Mouse (Mus musculus): Measurements from ENCODE around the gene Zbed4. TPM values are rescaled to one million over a fixed set of nuclear protein-coding genes. Genes with fewer than 3 reads are reported as not detected.
"Not testable (repeated sequence)": the region's sequence is repeated elsewhere in the genome, so short reads cannot be mapped to it uniquely, and the experiment has no call there.

Zbed4 gene
- total and polyA plus RNA-seq, 2 experiments from 2014 or later = 4.5 to 20.7 TPM

DNA sequence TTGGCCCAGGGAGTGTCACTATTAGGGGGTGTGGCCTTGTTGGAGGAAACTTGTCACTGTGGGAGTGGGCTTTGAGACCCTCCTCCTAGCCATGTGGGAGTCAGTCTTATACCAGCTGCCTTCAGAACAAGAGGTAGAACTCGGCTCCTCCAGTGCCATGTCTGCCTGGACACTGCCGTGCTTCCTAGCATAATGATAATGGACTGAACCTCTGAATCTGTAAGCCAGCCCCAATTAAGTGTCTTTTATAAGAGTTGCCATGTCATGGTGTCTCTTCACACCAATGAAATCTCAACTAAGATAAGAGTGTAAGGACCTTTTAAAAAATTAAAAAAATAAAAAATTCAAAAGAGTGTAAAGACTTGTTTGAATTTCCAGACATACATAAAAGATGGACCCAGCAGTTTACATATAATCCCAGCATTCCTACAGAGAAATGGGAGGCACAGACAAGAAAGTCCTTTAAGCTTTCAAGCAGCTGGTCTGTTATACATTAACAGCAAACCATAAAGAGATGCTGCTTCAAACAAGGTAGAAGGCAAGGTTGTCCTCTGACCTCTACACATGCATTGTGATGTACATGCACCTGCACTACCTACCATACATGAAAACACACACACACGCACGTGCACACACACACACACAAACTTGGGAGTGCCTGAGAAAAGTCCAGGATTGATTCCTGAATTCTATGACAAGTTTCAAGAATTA, 40.8 kb downstream of the Zbed4 start:
- H3K4me2 ChIP-seq (ENCODE audit: low read depth, low read length, poor library complexity, severe bottlenecking) = no peak overlapping the region
- H3K27ac ChIP-seq (ENCODE audit: low read depth, low read length) = no peak overlapping the region
- no peak for TF ChIP-seq CTCF (IDR thresholded peaks at IDR 0.05)
- 81% methylated on average over 4 of the region's 4 CpGs for whole genome bisulfite sequencing
- ATAC-seq (ENCODE audit: low FRiP score) = no peak
- no peaks in the 10 kb centered on the region for H3K36me3 ChIP-seq (ENCODE audit: insufficient read depth, low read length)
- H3K27me3 ChIP-seq (ENCODE audit: insufficient read depth, low read length) = no peaks in the 10 kb centered on the region
- no peak for DNase-seq (ENCODE audit: low spot score)
- no peak overlapping the region for H3K9ac ChIP-seq (replicated peaks; ENCODE audit: low read length, poor library complexity, severe bottlenecking)
- H3K9me3 ChIP-seq (ENCODE audit: low read length) = no peaks in the 10 kb centered on the region
- no peaks in the 10 kb centered on the region for H3K4me1 ChIP-seq (ENCODE audit: insufficient read depth, low read length)
- no peak overlapping the region for H3K4me3 ChIP-seq (ENCODE audit: low read depth, low read length)

DNA sequence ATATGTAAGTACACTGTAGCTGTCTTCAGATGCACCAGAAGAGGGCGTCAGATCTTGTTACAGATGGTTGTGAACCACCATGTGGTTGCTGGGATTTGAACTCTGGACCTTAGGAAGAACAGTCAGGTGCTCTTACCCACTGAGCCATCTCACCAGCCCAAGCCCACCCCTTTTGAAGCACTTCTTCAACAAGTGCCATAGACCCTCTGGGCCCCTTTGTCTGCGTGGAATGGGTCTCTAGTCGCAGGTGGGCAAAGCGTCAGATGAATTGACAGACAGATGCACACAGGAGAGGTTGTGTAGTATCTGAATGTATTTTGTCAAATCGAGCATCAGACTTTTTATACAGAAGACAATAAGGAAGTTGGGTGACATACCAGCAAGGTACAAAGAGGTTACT, 43.3 kb downstream of the Zbed4 start:
- H3K9me3 ChIP-seq (ENCODE audit: low read length); H3K9ac ChIP-seq (replicated peaks; ENCODE audit: low read length, poor library complexity, severe bottlenecking); H3K4me3 ChIP-seq (ENCODE audit: low read depth, low read length); H3K4me1 ChIP-seq (ENCODE audit: insufficient read depth, low read length); DNase-seq (ENCODE audit: low spot score); H3K27me3 ChIP-seq (ENCODE audit: insufficient read depth, low read length); H3K4me2 ChIP-seq (ENCODE audit: low read depth, low read length, poor library complexity, severe bottlenecking); H3K36me3 ChIP-seq (ENCODE audit: insufficient read depth, low read length); H3K27ac ChIP-seq (ENCODE audit: low read depth, low read length); ATAC-seq (ENCODE audit: low FRiP score): not testable (repeated sequence)
- WGBS = 92% methylated on average over 4 of the region's 5 CpGs

DNA sequence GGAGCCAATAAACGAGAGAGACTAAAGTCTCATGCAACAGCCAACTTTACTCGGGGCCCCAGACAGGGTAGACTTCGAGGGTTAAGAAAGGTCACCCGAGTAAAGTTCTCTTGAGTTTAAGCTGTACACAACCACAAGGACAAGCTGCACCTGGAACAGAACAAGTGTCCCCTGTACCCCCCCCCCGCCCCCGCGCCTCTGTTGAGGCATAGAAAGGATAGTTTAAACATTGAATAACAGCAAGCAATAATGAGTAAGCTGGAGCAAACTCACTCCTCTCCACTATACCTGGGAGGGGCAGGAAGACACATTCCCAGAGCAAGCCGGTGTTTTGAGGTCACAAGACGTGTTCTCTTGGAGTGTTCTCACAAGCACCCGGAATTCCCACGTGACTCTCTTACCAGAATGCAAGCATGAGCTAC, 48.5 kb downstream of the Zbed4 start:
- no peak for TF ChIP-seq CTCF (IDR thresholded peaks at IDR 0.05)
- no peak for ATAC-seq (ENCODE audit: low FRiP score)
- no peak overlapping the region for H3K9ac ChIP-seq (replicated peaks; ENCODE audit: low read length, poor library complexity, severe bottlenecking)
- no peak overlapping the region for H3K27ac ChIP-seq (ENCODE audit: low read depth, low read length)
- WGBS = 84% methylated on average over 11 of the region's 11 CpGs
- H3K4me2 ChIP-seq (ENCODE audit: low read depth, low read length, poor library complexity, severe bottlenecking) = no peak overlapping the region
- H3K36me3 ChIP-seq (ENCODE audit: insufficient read depth, low read length) = peaks cover 5% of the 10 kb centered on the region; the same call in 1 of the 2 replicates
- H3K27me3 ChIP-seq (ENCODE audit: insufficient read depth, low read length) = no peaks in the 10 kb centered on the region
- no peak for DNase-seq (ENCODE audit: low spot score)
- no peak overlapping the region for H3K4me3 ChIP-seq (ENCODE audit: low read depth, low read length)
- H3K9me3 ChIP-seq (ENCODE audit: low read length) = no peaks in the 10 kb centered on the region
- no peaks in the 10 kb centered on the region for H3K4me1 ChIP-seq (ENCODE audit: insufficient read depth, low read length)

DNA sequence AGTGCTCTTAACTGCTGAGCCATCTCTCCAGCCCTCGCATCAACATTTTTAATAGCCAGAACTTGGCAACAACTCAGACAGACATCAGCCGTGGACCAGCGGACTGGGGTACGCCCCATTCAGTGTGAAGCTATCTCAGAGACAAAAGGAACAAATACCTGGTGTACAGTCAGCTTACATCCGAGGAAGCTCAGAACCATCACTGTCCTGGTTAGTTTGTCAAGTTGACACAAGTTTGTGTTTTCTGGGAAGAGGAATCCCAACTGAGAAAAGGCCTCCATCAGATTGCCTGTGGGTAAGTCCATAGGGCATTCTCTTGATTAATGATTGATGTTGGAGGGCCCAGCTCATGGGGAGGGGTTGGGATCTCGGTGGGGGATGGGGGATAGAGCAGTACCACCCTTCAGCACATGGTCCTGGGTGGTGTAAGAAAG, 49.5 kb downstream of the Zbed4 start:
- ATAC-seq (ENCODE audit: low FRiP score) (no peak), DNase-seq (ENCODE audit: low spot score) (no peak)
- Histone ChIP-seq H3K4me1 (ENCODE audit: insufficient read depth, low read length) (no peaks in the 10 kb centered on the region), H3K9me3 (ENCODE audit: low read length) (no peaks in the 10 kb centered on the region), H3K4me3 (ENCODE audit: low read depth, low read length) (no peak overlapping the region), H3K27me3 (ENCODE audit: insufficient read depth, low read length) (no peaks in the 10 kb centered on the region), H3K27ac (ENCODE audit: low read depth, low read length) (no peak overlapping the region), H3K9ac (replicated peaks; ENCODE audit: low read length, poor library complexity, severe bottlenecking) (no peak overlapping the region), H3K36me3 (ENCODE audit: insufficient read depth, low read length) (peaks cover 11% of the 10 kb centered on the region), H3K4me2 (ENCODE audit: low read depth, low read length, poor library complexity, severe bottlenecking) (no peak overlapping the region)
- 84% methylated on average over 6 of the region's 6 CpGs for WGBS
- no peak for TF ChIP-seq CTCF (IDR thresholded peaks at IDR 0.05)

DNA sequence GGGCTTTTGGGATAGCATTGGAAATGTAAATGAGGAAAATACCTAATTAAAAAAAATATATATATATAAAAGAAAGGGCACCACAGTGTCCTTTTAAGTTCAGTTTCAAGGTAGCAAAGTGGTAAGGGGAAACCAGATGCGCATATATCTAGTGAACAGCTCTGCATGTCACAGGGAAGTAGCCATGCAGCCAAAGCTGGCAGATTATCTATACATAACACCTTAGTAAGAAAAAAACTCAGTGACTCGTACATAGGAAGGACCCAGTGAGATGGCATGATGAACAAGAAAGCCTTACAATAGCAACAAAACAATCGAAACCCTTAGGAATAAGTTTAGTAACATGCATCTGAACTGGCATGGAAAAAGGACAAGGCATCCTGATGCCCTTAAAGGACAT, 50.4 kb downstream of the Zbed4 start:
- DNase-seq (ENCODE audit: low spot score) (no peak), ATAC-seq (ENCODE audit: low FRiP score) (no peak)
- H3K9me3 ChIP-seq (ENCODE audit: low read length) = no peaks in the 10 kb centered on the region
- no peaks in the 10 kb centered on the region for H3K27me3 ChIP-seq (ENCODE audit: insufficient read depth, low read length)
- no peak overlapping the region for H3K4me2 ChIP-seq (ENCODE audit: low read depth, low read length, poor library complexity, severe bottlenecking)
- H3K4me3 ChIP-seq (ENCODE audit: low read depth, low read length) = no peak overlapping the region
- H3K9ac ChIP-seq (replicated peaks; ENCODE audit: low read length, poor library complexity, severe bottlenecking) = no peak overlapping the region
- H3K36me3 ChIP-seq (ENCODE audit: insufficient read depth, low read length) = peaks cover 13% of the 10 kb centered on the region
- no peak for TF ChIP-seq CTCF (IDR thresholded peaks at IDR 0.05)
- no peaks in the 10 kb centered on the region for H3K4me1 ChIP-seq (ENCODE audit: insufficient read depth, low read length)
- H3K27ac ChIP-seq (ENCODE audit: low read depth, low read length) = no peak overlapping the region
- WGBS = 86% methylated on average over 3 of the region's 3 CpGs

DNA sequence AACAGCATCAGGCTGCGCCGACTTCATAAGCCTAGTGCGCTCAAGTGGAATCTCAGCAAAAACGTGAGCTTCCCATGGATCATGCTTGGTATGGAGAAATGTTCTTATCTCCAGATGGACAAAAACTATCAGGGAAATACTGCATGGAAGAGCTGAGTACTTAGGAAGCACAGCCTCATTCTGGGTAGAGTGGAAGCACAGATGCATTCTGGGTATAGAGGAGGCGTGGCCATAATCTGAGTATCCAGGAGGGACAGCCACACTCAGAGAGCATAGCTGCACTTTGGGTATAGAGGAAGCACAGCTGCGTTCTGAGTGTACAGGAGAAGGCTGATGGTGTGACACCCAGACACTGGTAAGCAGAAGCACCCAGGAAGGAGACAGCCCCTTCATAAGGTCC, 50.9 kb downstream of the Zbed4 start:
- 87% methylated on average over 6 of the region's 6 CpGs for WGBS
- ATAC-seq (ENCODE audit: low FRiP score) (no peak), DNase-seq (ENCODE audit: low spot score) (no peak)
- no peak for TF ChIP-seq CTCF (IDR thresholded peaks at IDR 0.05)
- H3K4me1 ChIP-seq (ENCODE audit: insufficient read depth, low read length) = no peaks in the 10 kb centered on the region
- peaks cover 13% of the 10 kb centered on the region for H3K36me3 ChIP-seq (ENCODE audit: insufficient read depth, low read length)
- H3K27ac ChIP-seq (ENCODE audit: low read depth, low read length) = no peak overlapping the region
- H3K27me3 ChIP-seq (ENCODE audit: insufficient read depth, low read length) = no peaks in the 10 kb centered on the region
- H3K9me3 ChIP-seq (ENCODE audit: low read length) = no peaks in the 10 kb centered on the region
- no peak overlapping the region for H3K9ac ChIP-seq (replicated peaks; ENCODE audit: low read length, poor library complexity, severe bottlenecking)
- H3K4me3 ChIP-seq (ENCODE audit: low read depth, low read length) = no peak overlapping the region
- no peak overlapping the region for H3K4me2 ChIP-seq (ENCODE audit: low read depth, low read length, poor library complexity, severe bottlenecking)

All from midbrain, postnatal 0 days (tissue).